Mouse (Mus musculus): ENCODE data around the gene Olfr809. TPM values are rescaled to one million over a fixed set of nuclear protein-coding genes. Genes with fewer than 3 reads are reported as not detected.

The Olfr809 gene
- polyA plus RNA-seq (2012; ENCODE audit: insufficient read depth, insufficient read length, missing spikeins) = not detected in 2 replicates

DNA sequence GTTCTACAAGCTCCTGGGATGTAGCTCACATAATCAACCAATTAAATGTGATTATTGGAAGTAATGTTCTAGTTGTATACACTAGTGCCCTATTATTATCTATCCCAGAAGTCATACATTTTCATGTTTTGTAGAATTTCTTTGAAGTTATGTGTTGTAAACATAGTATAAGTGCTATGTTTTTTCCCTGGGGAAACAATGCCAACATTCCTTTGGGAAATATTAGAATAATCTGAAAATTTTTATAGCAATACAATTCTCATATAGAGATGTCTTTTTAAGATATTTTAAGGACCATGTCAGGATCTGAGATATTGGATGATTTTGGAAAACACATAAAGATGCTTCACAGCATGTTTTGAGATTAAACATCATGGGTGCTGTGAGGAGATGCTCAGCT, at the start of gene Olfr809:
Gene Olfr809, plus strand, starts transcription at position 301 of the 400 bp plus-strand sequence.
- no peaks in the 10 kb centered on the region for H3K4me1 ChIP-seq (ENCODE audit: control insufficient read depth, insufficient read depth, insufficient read length, low read length)
- no peak within 1 kb of the TSS for H3K4me3 ChIP-seq (ENCODE audit: insufficient read depth, low read depth, low read length)
- H3K27ac ChIP-seq (replicated peaks; ENCODE audit: low read depth, low read length) = no peak within 1 kb of the TSS

DNA sequence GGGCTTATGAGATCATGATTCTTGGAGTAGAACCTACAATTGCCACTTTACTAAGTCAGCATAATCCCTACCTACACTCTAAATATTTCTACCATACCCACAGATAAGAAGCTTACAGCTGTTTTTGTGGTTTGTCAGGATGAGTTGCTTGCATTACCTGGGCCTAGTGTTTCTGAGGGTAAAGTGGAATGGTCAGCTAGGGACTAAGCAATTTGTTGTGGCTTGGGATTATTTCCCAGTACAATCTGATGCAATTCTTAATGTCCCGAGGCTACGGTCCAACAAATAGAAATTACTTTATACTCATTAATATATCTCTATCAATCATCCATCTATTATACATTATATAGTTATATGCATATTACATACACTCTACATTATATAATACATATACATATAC, 45.2 kb upstream of the Olfr809 start, which contains the start of gene Olfr805:
Gene Olfr805, minus strand, starts transcription at position 101 of the 400 bp plus-strand sequence.
- Histone ChIP-seq H3K4me3 (ENCODE audit: insufficient read depth, low read depth, low read length) (no peak within 1 kb of the TSS), H3K4me1 (ENCODE audit: control insufficient read depth, insufficient read depth, insufficient read length, low read length) (no peaks in the 10 kb centered on the region), H3K27ac (replicated peaks; ENCODE audit: low read depth, low read length) (no peak within 1 kb of the TSS)

DNA sequence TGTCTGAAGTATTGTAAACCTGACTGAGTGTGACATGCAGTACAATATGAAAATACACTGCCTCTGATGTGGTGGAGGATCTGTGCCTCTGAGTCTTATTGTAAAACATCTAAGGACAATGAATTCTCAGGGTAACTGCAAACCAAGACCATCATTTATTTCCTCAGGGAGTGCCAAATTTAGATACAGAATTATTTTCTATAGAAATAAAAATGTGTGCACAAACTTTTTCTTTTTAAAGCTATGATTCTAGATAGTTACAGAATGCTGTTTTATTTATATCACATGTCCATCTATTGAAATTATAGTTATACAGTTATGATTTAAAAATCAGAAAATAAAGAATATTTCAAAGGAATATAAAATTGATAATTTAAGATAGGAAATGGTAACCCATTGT, 32.6 kb upstream of the Olfr809 start, which contains the start of gene Olfr806:
Gene Olfr806, minus strand, starts transcription at position 101 of the 400 bp plus-strand sequence.
- H3K27ac ChIP-seq (replicated peaks; ENCODE audit: low read depth, low read length) = no peak within 1 kb of the TSS
- H3K4me3 ChIP-seq (ENCODE audit: insufficient read depth, low read depth, low read length) = no peak within 1 kb of the TSS
- no peaks in the 10 kb centered on the region for H3K4me1 ChIP-seq (ENCODE audit: control insufficient read depth, insufficient read depth, insufficient read length, low read length)

DNA sequence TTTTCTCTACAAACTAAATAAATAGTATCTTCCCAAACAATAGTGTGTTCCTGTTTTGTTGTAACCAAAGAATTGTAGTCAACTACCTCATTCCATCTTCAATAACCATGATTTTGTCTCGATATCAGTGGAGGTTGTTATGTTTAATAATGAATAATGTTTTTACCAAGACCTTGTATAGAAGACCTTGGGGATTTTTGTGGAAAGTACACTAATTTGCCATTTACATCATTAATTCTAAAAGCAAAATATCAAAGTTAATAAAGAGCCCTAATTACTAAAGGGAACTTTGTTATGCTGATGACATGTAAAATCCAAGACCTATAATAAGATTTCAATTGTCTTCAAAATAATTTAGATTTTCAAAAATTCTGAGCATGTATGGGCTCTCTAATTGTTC, 16.7 kb upstream of the Olfr809 start, which contains the start of gene Olfr807:
Gene Olfr807, minus strand, starts transcription at position 101 of the 400 bp plus-strand sequence.
- no peak within 1 kb of the TSS for H3K27ac ChIP-seq (replicated peaks; ENCODE audit: low read depth, low read length)
- H3K4me1 ChIP-seq (ENCODE audit: control insufficient read depth, insufficient read depth, insufficient read length, low read length) = no peaks in the 10 kb centered on the region

DNA sequence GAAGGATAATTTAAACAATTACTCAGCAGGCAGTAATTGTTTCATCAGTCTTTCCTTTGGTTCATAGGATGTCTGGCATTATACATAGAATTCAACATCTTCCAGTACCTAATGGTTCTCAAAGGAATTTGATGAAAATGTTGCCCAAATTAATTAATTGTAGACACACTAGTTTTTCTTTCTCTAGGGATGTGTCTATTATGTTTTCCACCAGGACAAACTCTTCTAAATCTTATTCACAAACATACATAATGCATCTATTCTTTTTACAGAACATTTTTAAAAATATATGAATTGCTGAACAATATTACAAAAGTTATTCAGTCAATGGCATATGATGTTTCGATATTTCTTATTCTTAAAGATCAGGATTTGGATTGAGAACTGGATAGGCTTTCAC, 9.3 kb upstream of the Olfr809 start, which contains the start of gene Olfr808:
Gene Olfr808, plus strand, starts transcription at position 301 of the 400 bp plus-strand sequence.
- Histone ChIP-seq H3K4me3 (ENCODE audit: insufficient read depth, low read depth, low read length) (no peak within 1 kb of the TSS), H3K4me1 (ENCODE audit: control insufficient read depth, insufficient read depth, insufficient read length, low read length) (no peaks in the 10 kb centered on the region)

More for the DNA sequence above, 16.7 kb upstream of the Olfr809 start, which contains the start of gene Olfr807:
- H3K4me3 ChIP-seq (ENCODE audit: insufficient read depth, low read depth, low read length) = no peak within 1 kb of the TSS

GRCm38 (mm10) chr10:129778123-129778522, 3.7 kb downstream of the Olfr809 start:
- no peak overlapping the region for H3K4me3 ChIP-seq (ENCODE audit: insufficient read depth, low read depth, low read length)
- H3K4me1 ChIP-seq (ENCODE audit: control insufficient read depth, insufficient read depth, insufficient read length, low read length) = no peaks in the 10 kb centered on the region
- no peak overlapping the region for H3K27ac ChIP-seq (replicated peaks; ENCODE audit: low read depth, low read length)

More for the DNA sequence above, 9.3 kb upstream of the Olfr809 start, which contains the start of gene Olfr808:
- H3K27ac ChIP-seq (replicated peaks; ENCODE audit: low read depth, low read length) = no peak within 1 kb of the TSS

- H3K4me3 ChIP-seq (ENCODE audit: insufficient read depth, low read depth, low read length) = no peak within 1 kb of the TSS
- no peak within 1 kb of the TSS for H3K27ac ChIP-seq (replicated peaks; ENCODE audit: low read depth, low read length)
- no peaks in the 10 kb centered on the region for H3K4me1 ChIP-seq (ENCODE audit: control insufficient read depth, insufficient read depth, insufficient read length, low read length)
These were observed 20.4 kb downstream of the Olfr809 start, which contains the start of gene Olfr810 for GRCm38 (mm10) chr10:129794817-129795216. Gene Olfr810, minus strand, starts transcription at chr10:129794917.

- Histone ChIP-seq H3K27ac (replicated peaks; ENCODE audit: low read depth, low read length) (no peak within 1 kb of the TSS), H3K4me3 (ENCODE audit: insufficient read depth, low read depth, low read length) (no peak within 1 kb of the TSS), H3K4me1 (ENCODE audit: control insufficient read depth, insufficient read depth, insufficient read length, low read length) (no peaks in the 10 kb centered on the region)
These were observed 29.9 kb downstream of the Olfr809 start, which contains the start of gene Olfr811 for GRCm38 (mm10) chr10:129804296-129804695. Gene Olfr811, minus strand, starts transcription at chr10:129804396.

Other genes starting within 250 kb of the Olfr809 start
- not detected in 2 replicates for gene Olfr792, start 235.5 kb upstream of the Olfr809 start, polyA plus RNA-seq (2012; ENCODE audit: insufficient read depth, insufficient read length, missing spikeins)
- gene Olfr794, start 207.0 kb upstream of the Olfr809 start, polyA plus RNA-seq (2012; ENCODE audit: insufficient read depth, insufficient read length, missing spikeins) = not detected in 2 replicates
- gene Olfr796, start 162.1 kb upstream of the Olfr809 start, polyA plus RNA-seq (2012; ENCODE audit: insufficient read depth, insufficient read length, missing spikeins) = not detected in 2 replicates
- gene Olfr798, start 146.7 kb upstream of the Olfr809 start, polyA plus RNA-seq (2012; ENCODE audit: insufficient read depth, insufficient read length, missing spikeins) = not detected in 2 replicates
- gene Olfr799, start 137.2 kb upstream of the Olfr809 start, polyA plus RNA-seq (2012; ENCODE audit: insufficient read depth, insufficient read length, missing spikeins) = not detected in 2 replicates
- gene Olfr800, start 116.9 kb upstream of the Olfr809 start, polyA plus RNA-seq (2012; ENCODE audit: insufficient read depth, insufficient read length, missing spikeins) = not detected in 2 replicates
- gene Olfr801, start 100.8 kb upstream of the Olfr809 start, polyA plus RNA-seq (2012; ENCODE audit: insufficient read depth, insufficient read length, missing spikeins) = not detected in 2 replicates
- gene Olfr802, start 86.5 kb upstream of the Olfr809 start, polyA plus RNA-seq (2012; ENCODE audit: insufficient read depth, insufficient read length, missing spikeins) = not detected in 2 replicates
- gene Olfr803, start 80.4 kb upstream of the Olfr809 start, polyA plus RNA-seq (2012; ENCODE audit: insufficient read depth, insufficient read length, missing spikeins) = not detected in 2 replicates
- gene Olfr804, start 71.4 kb upstream of the Olfr809 start, polyA plus RNA-seq (2012; ENCODE audit: insufficient read depth, insufficient read length, missing spikeins) = not detected in 2 replicates
- gene Olfr805, start 45.3 kb upstream of the Olfr809 start, polyA plus RNA-seq (2012; ENCODE audit: insufficient read depth, insufficient read length, missing spikeins) = not detected in 2 replicates
- gene Olfr806, start 32.7 kb upstream of the Olfr809 start, polyA plus RNA-seq (2012; ENCODE audit: insufficient read depth, insufficient read length, missing spikeins) = not detected in 2 replicates
- gene Olfr807, start 16.8 kb upstream of the Olfr809 start, polyA plus RNA-seq (2012; ENCODE audit: insufficient read depth, insufficient read length, missing spikeins) = not detected in 2 replicates
- gene Olfr808, start 9.2 kb upstream of the Olfr809 start, polyA plus RNA-seq (2012; ENCODE audit: insufficient read depth, insufficient read length, missing spikeins) = not detected in 2 replicates
- not detected in 2 replicates for gene Olfr810, start 20.3 kb downstream of the Olfr809 start, polyA plus RNA-seq (2012; ENCODE audit: insufficient read depth, insufficient read length, missing spikeins)
- gene Olfr811, start 29.8 kb downstream of the Olfr809 start, polyA plus RNA-seq (2012; ENCODE audit: insufficient read depth, insufficient read length, missing spikeins) = not detected in 2 replicates
- gene Olfr812, start 71.5 kb downstream of the Olfr809 start, polyA plus RNA-seq (2012; ENCODE audit: insufficient read depth, insufficient read length, missing spikeins) = not detected in 2 replicates
- not detected in 2 replicates for gene Olfr813, start 80.7 kb downstream of the Olfr809 start, polyA plus RNA-seq (2012; ENCODE audit: insufficient read depth, insufficient read length, missing spikeins)
- not detected in 2 replicates for gene Olfr814, start 105.2 kb downstream of the Olfr809 start, polyA plus RNA-seq (2012; ENCODE audit: insufficient read depth, insufficient read length, missing spikeins)
- gene Olfr815, start 131.2 kb downstream of the Olfr809 start, polyA plus RNA-seq (2012; ENCODE audit: insufficient read depth, insufficient read length, missing spikeins) = not detected in 2 replicates
- gene Olfr816, start 141.0 kb downstream of the Olfr809 start, polyA plus RNA-seq (2012; ENCODE audit: insufficient read depth, insufficient read length, missing spikeins) = not detected in 2 replicates
- not detected in 2 replicates for gene Olfr818, start 174.5 kb downstream of the Olfr809 start, polyA plus RNA-seq (2012; ENCODE audit: insufficient read depth, insufficient read length, missing spikeins)
- not detected in 2 replicates for gene Olfr819, start 192.6 kb downstream of the Olfr809 start, polyA plus RNA-seq (2012; ENCODE audit: insufficient read depth, insufficient read length, missing spikeins)
- not detected in 2 replicates for gene Olfr247, start 201.5 kb downstream of the Olfr809 start, polyA plus RNA-seq (2012; ENCODE audit: insufficient read depth, insufficient read length, missing spikeins)
- gene Gm10310, start 210.4 kb downstream of the Olfr809 start, polyA plus RNA-seq (2012; ENCODE audit: insufficient read depth, insufficient read length, missing spikeins) = not detected in 2 replicates
- not detected in 2 replicates for gene Olfr820, start 238.0 kb downstream of the Olfr809 start, polyA plus RNA-seq (2012; ENCODE audit: insufficient read depth, insufficient read length, missing spikeins)